ENCODE assay signal across 9 mouse cellular contexts in the genomic region with DNA sequence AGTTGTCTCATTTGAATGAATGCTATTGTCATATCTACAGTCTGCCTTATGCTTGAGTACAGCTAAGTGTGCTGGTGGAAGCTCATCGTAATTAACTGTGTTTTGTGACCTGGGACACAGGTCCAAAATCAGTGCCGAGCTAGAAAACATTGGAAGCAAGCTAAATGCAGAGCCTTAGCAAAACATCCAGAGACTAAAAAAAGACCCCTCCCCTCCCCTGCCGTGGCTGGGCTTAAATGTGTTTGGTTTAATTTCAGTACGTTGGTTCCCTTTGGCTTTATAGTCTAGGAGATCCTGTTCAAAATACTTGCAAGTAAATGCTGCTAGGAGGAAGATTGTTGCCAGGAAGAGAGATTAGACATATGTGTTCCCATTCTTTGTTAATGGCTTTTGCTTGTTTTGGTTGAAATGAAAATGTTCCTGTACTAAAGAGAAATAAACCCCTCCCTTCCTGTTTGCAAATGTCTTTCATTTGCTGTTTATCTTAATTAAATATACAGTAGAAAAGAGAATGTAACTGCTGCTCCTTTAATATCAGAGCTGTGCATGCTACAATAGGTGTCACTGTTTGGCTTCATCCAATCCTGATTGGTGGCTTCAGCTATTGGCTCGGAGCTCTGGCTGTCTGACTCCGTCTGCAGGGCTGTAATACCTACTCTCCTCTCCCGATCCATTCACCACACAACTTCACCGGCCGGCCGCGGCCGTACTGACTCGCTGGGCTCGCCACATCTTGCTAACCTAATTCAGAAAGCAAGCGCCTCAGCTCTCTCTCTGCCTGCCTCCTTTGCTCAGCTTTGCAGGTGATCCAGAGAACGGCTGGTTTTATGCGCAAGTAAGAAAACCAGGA. TPM values are rescaled to one million over a fixed set of nuclear protein-coding genes. Genes with fewer than 3 reads are reported as not detected.
DNase-seq lines count a peak whose midpoint lies in the region; ATAC-seq and TF ChIP-seq lines count a peak whose summit lies in the region.
"Had no signal": no experiment of that assay in that cellular context is flagged by ENCODE, and none has a peak within 500 bp of the region (broad histone marks: within the 10 kb centered on the region; RNA-seq: fewer than 3 reads in every experiment).

No protein-coding gene starts in this region.

- peak overlapping the region; percentile 51 for H3K4me3 ChIP-seq in E14TG2a.4 (replicated peaks; ENCODE audit: low read length)
- peak overlapping the region; percentile 29 for H3K4me3 ChIP-seq in forebrain, embryonic 12.5 days (replicated peaks)
- H3K4me3 ChIP-seq in heart, postnatal 0 days (ENCODE audit: low read depth, low read length): peak overlapping the region; percentile 58
- H3K4me3 ChIP-seq in liver, embryonic 12.5 days: peak overlapping the region; percentile 25
- no peak overlapping the region for H3K4me3 ChIP-seq in neural tube, embryonic 11.5 days (ENCODE audit: low read depth, low read length)

- peak overlapping the region; percentile 51 for H3K4me2 ChIP-seq in forebrain, embryonic 12.5 days
- H3K4me2 ChIP-seq in heart, postnatal 0 days (ENCODE audit: low read depth, low read length): peak overlapping the region; percentile 71
- H3K4me2 ChIP-seq in liver, embryonic 12.5 days: peak overlapping the region; percentile 51
- peak overlapping the region; percentile 38 for H3K4me2 ChIP-seq in neural tube, embryonic 11.5 days (ENCODE audit: low read depth)

- peaks cover 11% of the 10 kb centered on the region; the same call in 1 of the 2 replicates for H3K36me3 ChIP-seq in E14TG2a.4 (ENCODE audit: insufficient read depth, low read length)
- peaks cover 5% of the 10 kb centered on the region; the same call in 1 of the 2 replicates for H3K36me3 ChIP-seq in forebrain, embryonic 12.5 days (replicated peaks)
- H3K36me3 ChIP-seq in heart, postnatal 0 days (replicated peaks; ENCODE audit: control insufficient read depth, insufficient read depth, low read length): 0 out of 2 replicates have a peak, but pooled peaks cover 3% of the 10 kb centered on the region
- peaks cover 6% of the 10 kb centered on the region; the same call in 1 of the 2 replicates for H3K36me3 ChIP-seq in liver, embryonic 12.5 days
- H3K36me3 ChIP-seq in neural tube, embryonic 11.5 days (ENCODE audit: control insufficient read depth, insufficient read depth, low read length): no peaks in the 10 kb centered on the region; the same call in 1 of the 2 replicates

- no peak for TF ChIP-seq EP300 in heart, postnatal 0 days (IDR thresholded peaks at IDR 0.05; ENCODE audit: low read depth)

- no peak overlapping the region for H3K9ac ChIP-seq in forebrain, embryonic 12.5 days
- peak overlapping the region; percentile 59 for H3K9ac ChIP-seq in heart, postnatal 0 days (replicated peaks; ENCODE audit: low read depth, low read length)
- H3K9ac ChIP-seq in liver, embryonic 12.5 days: no peak overlapping the region
- no peak overlapping the region for H3K9ac ChIP-seq in neural tube, embryonic 11.5 days (ENCODE audit: low read length)

- ATAC-seq in cerebellum, adult (ENCODE audit: insufficient number of reproducible peaks, low FRiP score, low TSS enrichment): peak; percentile 90
- peak; percentile 90 for ATAC-seq in forebrain, embryonic 12.5 days (ENCODE audit: low FRiP score)
- peak; percentile 88 for ATAC-seq in heart, postnatal 0 days (ENCODE audit: insufficient read depth, low read depth)
- ATAC-seq in liver, embryonic 12.5 days: peak; percentile 55; the same call in 1 of the 2 replicates
- peak; percentile 84 for ATAC-seq in neural tube, embryonic 11.5 days (ENCODE audit: insufficient read depth, low FRiP score, low TSS enrichment)

- H3K4me1 ChIP-seq in E14TG2a.4 (replicated peaks; ENCODE audit: low read depth, low read length): peaks cover 67% of the 10 kb centered on the region
- peaks cover 40% of the 10 kb centered on the region for H3K4me1 ChIP-seq in forebrain, embryonic 12.5 days
- peaks cover 28% of the 10 kb centered on the region for H3K4me1 ChIP-seq in heart, postnatal 0 days (ENCODE audit: control insufficient read depth, insufficient read depth)
- peaks cover 27% of the 10 kb centered on the region for H3K4me1 ChIP-seq in liver, embryonic 12.5 days
- H3K4me1 ChIP-seq in neural tube, embryonic 11.5 days (ENCODE audit: control insufficient read depth, insufficient read depth, low read length): peaks cover 5% of the 10 kb centered on the region; the same call in 1 of the 2 replicates

- no peak for TF ChIP-seq CTCF in E14TG2a.4 (conservative IDR thresholded peaks at IDR 0.05; ENCODE audit: low read length)
- no peak; the same call in 1 of the 2 replicates for TF ChIP-seq CTCF in heart, postnatal 0 days (IDR thresholded peaks at IDR 0.05; ENCODE audit: low read depth)

- 12% methylated on average over 17 of the region's 17 CpGs for WGBS in forebrain, embryonic 12.5 days
- 10% methylated on average over 17 of the region's 17 CpGs for WGBS in heart, postnatal 0 days
- WGBS in liver, embryonic 12.5 days (ENCODE audit: insufficient replicate concordance): 45% methylated on average over 17 of the region's 17 CpGs
- WGBS in neural tube, embryonic 11.5 days: 26% methylated on average over 17 of the region's 17 CpGs

- no peaks in the 10 kb centered on the region for H3K27me3 ChIP-seq in E14TG2a.4 (ENCODE audit: insufficient read depth, low read length)
- H3K27me3 ChIP-seq in forebrain, embryonic 12.5 days: no peaks in the 10 kb centered on the region
- no peaks in the 10 kb centered on the region for H3K27me3 ChIP-seq in heart, postnatal 0 days (ENCODE audit: control insufficient read depth, insufficient read depth, low read length)
- no peaks in the 10 kb centered on the region for H3K27me3 ChIP-seq in liver, embryonic 12.5 days (replicated peaks)
- H3K27me3 ChIP-seq in neural tube, embryonic 11.5 days (ENCODE audit: control insufficient read depth, insufficient read depth, low read length): no peaks in the 10 kb centered on the region

- peak; percentile 90 for DNase-seq in heart, postnatal 0 days (ENCODE audit: low spot score)
- DNase-seq in kidney, postnatal 25 days: peak; percentile 74 to 86
- DNase-seq in neural tube, embryonic 11.5 days (ENCODE audit: low spot score): peak; percentile 50
- DNase-seq in spleen, postnatal 10 days (ENCODE audit: low spot score in 2 of 2): no peak

- no peaks in the 10 kb centered on the region for H3K9me3 ChIP-seq in E14TG2a.4 (ENCODE audit: low read length)
- H3K9me3 ChIP-seq in forebrain, embryonic 12.5 days: no peaks in the 10 kb centered on the region
- no peaks in the 10 kb centered on the region for H3K9me3 ChIP-seq in heart, postnatal 0 days (replicated peaks; ENCODE audit: control insufficient read depth, low read length)
- H3K9me3 ChIP-seq in liver, embryonic 12.5 days (replicated peaks): no peaks in the 10 kb centered on the region
- no peaks in the 10 kb centered on the region for H3K9me3 ChIP-seq in neural tube, embryonic 11.5 days (ENCODE audit: control insufficient read depth, low read length)

- no peak overlapping the region for H3K27ac ChIP-seq in forebrain, embryonic 12.5 days
- peak overlapping the region; percentile 77 for H3K27ac ChIP-seq in heart, postnatal 0 days (ENCODE audit: low read depth)
- 0 out of 2 replicates have a peak overlapping the region, but pooled peaks have one; percentile 14 for H3K27ac ChIP-seq in liver, embryonic 12.5 days
- H3K27ac ChIP-seq in neural tube, embryonic 11.5 days (ENCODE audit: low read depth, low read length): no peak overlapping the region

RNA-seq across cellular contexts. Expression of gene Btbd3, which starts 21.7 kb away (rescaled TPM):
- 15.3 and 16.2 TPM in 2 replicates for polyA plus RNA-seq in forebrain, embryonic 12.5 days (2016; fragmentation: Nextera tagmentation; extraction: Ambion mirVana)
- total RNA-seq in heart, postnatal 0 days (2014; rRNA removed; ENCODE audit: low replicate concordance): 15.6 and 18.7 TPM in 2 replicates
- 8.2 and 8.5 TPM in 2 replicates for polyA plus RNA-seq in heart, postnatal 0 days (2015; fragmentation: Nextera tagmentation; extraction: Ambion mirVana)
- 3.0 and 3.1 TPM in 2 replicates for polyA plus RNA-seq in liver, embryonic 12.5 days (2016; fragmentation: Nextera tagmentation; extraction: Ambion mirVana)
- 19.6 and 20.7 TPM in 2 replicates for polyA plus RNA-seq in neural tube, embryonic 11.5 days (2014; fragmentation: Nextera tagmentation; extraction: Ambion mirVana)
- total RNA-seq: MEL had no signal

Comparison
In these comparisons a context has a peak if more than half of its experiments do, and no peak if none do; other contexts are left out.
1. H3K27ac ChIP-seq: peak in heart, postnatal 0 days (single experiment) and liver, embryonic 12.5 days (single experiment); none in forebrain, embryonic 12.5 days (single experiment) and neural tube, embryonic 11.5 days (single experiment).
2. DNase-seq: peak in heart, postnatal 0 days (single experiment), kidney, postnatal 25 days (2 of 2) and neural tube, embryonic 11.5 days (single experiment); none in spleen, postnatal 10 days (0 of 2).
3. Peak in every context shown above with its lines, with median percentiles within 50 percentile points of each other: ATAC-seq and H3K4me2 ChIP-seq.